ENCODE assay signal across 9 mouse cellular contexts in genomic region chr13:105444238-105444894, GRCm38 (mm10). TPM values are rescaled to one million over a fixed set of nuclear protein-coding genes. Genes with fewer than 3 reads are reported as not detected.
DNase-seq lines count a peak whose midpoint lies in the region; ATAC-seq lines count a peak whose summit lies in the region.
"Had no signal": no experiment of that assay in that cellular context is flagged by ENCODE, and none has a peak within 500 bp of the region (broad histone marks: within the 10 kb centered on the region; RNA-seq: fewer than 3 reads in every experiment).

No protein-coding gene starts in this region.

- H3K4me1 ChIP-seq in forebrain, embryonic 11.5 days (replicated peaks; ENCODE audit: control insufficient read depth, insufficient read depth, low read length): peaks cover 4% of the 10 kb centered on the region
- no peaks in the 10 kb centered on the region for H3K4me1 ChIP-seq in neural tube, embryonic 11.5 days (ENCODE audit: control insufficient read depth, insufficient read depth, low read length)

- ATAC-seq in forebrain, embryonic 11.5 days (replicated peaks; ENCODE audit: low FRiP score): peak; percentile 37
- ATAC-seq in neural tube, embryonic 11.5 days (ENCODE audit: insufficient read depth, low FRiP score, low TSS enrichment): peak; percentile 32; the same call in 1 of the 2 replicates

- peaks cover 35% of the 10 kb centered on the region for H3K27me3 ChIP-seq in forebrain, embryonic 11.5 days (ENCODE audit: control insufficient read depth, insufficient read depth, low read length)
- peaks cover 35% of the 10 kb centered on the region for H3K27me3 ChIP-seq in neural tube, embryonic 11.5 days (ENCODE audit: control insufficient read depth, insufficient read depth, low read length)

- under 1% methylated on average over 39 of the region's 39 CpGs for WGBS in forebrain, embryonic 11.5 days
- under 1% methylated on average over 39 of the region's 39 CpGs for WGBS in neural tube, embryonic 11.5 days

- DNase-seq in cerebellum, postnatal 25 days: peak; percentile 14 to 19
- DNase-seq in cerebellum, adult 11-12 months: no peak
- peak; percentile 64 for DNase-seq in forebrain, embryonic 11.5 days (ENCODE audit: low spot score)
- peak; percentile 41 to 43 for DNase-seq in layer of hippocampus, postnatal 14 days (ENCODE audit: low spot score in 2 of 2)
- peak; percentile 14 for DNase-seq in neural tube, embryonic 11.5 days (ENCODE audit: low spot score)
- no peak for DNase-seq in MN1 (ENCODE audit: low spot score)
- DNase-seq in adrenal gland, adult 18-20 months (ENCODE audit: low spot score in 2 of 2): no peak
- no peak for DNase-seq in heart, adult 8-10 months (ENCODE audit: low spot score)

- no peak overlapping the region for H3K27ac ChIP-seq in forebrain, embryonic 11.5 days (ENCODE audit: low read depth, low read length)
- no peak overlapping the region for H3K27ac ChIP-seq in neural tube, embryonic 11.5 days (ENCODE audit: low read depth, low read length)

- H3K9ac ChIP-seq in forebrain, embryonic 11.5 days (ENCODE audit: low read length): no peak overlapping the region
- H3K9ac ChIP-seq in neural tube, embryonic 11.5 days (ENCODE audit: low read length): no peak overlapping the region
- H3K9ac ChIP-seq: lung, embryonic 14.5 days had no signal

- peak overlapping the region; percentile 31 for H3K4me3 ChIP-seq in forebrain, embryonic 11.5 days (ENCODE audit: low read depth, low read length)
- peak overlapping the region; percentile 14 for H3K4me3 ChIP-seq in neural tube, embryonic 11.5 days (ENCODE audit: low read depth, low read length)

- H3K4me2 ChIP-seq in forebrain, embryonic 11.5 days (ENCODE audit: low read depth, low read length, severe bottlenecking): peak overlapping the region; percentile 55
- peak overlapping the region; percentile 39 for H3K4me2 ChIP-seq in neural tube, embryonic 11.5 days (ENCODE audit: low read depth)
- H3K4me2 ChIP-seq: lung, embryonic 14.5 days had no signal

- H3K36me3 ChIP-seq in forebrain, embryonic 11.5 days (ENCODE audit: control insufficient read depth, insufficient read depth, low read length): no peaks in the 10 kb centered on the region
- no peaks in the 10 kb centered on the region for H3K36me3 ChIP-seq in neural tube, embryonic 11.5 days (ENCODE audit: control insufficient read depth, insufficient read depth, low read length)

- H3K9me3 ChIP-seq in forebrain, embryonic 11.5 days (ENCODE audit: control insufficient read depth, low read length): no peaks in the 10 kb centered on the region
- H3K9me3 ChIP-seq in neural tube, embryonic 11.5 days (ENCODE audit: control insufficient read depth, low read length): no peaks in the 10 kb centered on the region

RNA-seq across cellular contexts. Expression of gene Htr1a, which starts 0.9 kb away (rescaled TPM):
- 0.05 and 0.16 TPM in 2 replicates for polyA plus RNA-seq in forebrain, embryonic 11.5 days (2014; fragmentation: Nextera tagmentation; extraction: Ambion mirVana)
- total RNA-seq in layer of hippocampus, postnatal 14 days (2021): 10 to 100 TPM; 21.6 to 24.0 TPM
- polyA plus RNA-seq in neural tube, embryonic 11.5 days (2014; fragmentation: Nextera tagmentation; extraction: Ambion mirVana): 0.19 and 0.28 TPM in 2 replicates
- not detected for total RNA-seq in adrenal gland, adult 18-20 months (2021)
- not detected for total RNA-seq in heart, adult 8-10 months (2022)
- polyA plus RNA-seq: lung, embryonic 14.5 days had no signal

Comparison
In these comparisons a context has a peak if more than half of its experiments do, and no peak if none do; other contexts are left out.
1. DNase-seq: peak in cerebellum, postnatal 25 days (2 of 2), forebrain, embryonic 11.5 days (single experiment), layer of hippocampus, postnatal 14 days (2 of 2) and neural tube, embryonic 11.5 days (single experiment); none in cerebellum, adult 11-12 months (single experiment), MN1 (single experiment), adrenal gland, adult 18-20 months (0 of 2) and heart, adult 8-10 months (single experiment).
2. RNA of gene Htr1a, which starts 0.9 kb away (total RNA-seq): 21.6 to 24.0 TPM in layer of hippocampus, postnatal 14 days; not detected in adrenal gland, adult 18-20 months and not detected in heart, adult 8-10 months; every median in the first group is over 10 times any median in the second.